Mouse (Mus musculus) testis, adult 2 months (tissue): ENCODE results near the gene Utp6.

Experiments used
- CTCF ChIP-seq: fragments of 200-500 bp; IDR thresholded peaks from 2 replicates; pipeline ENCODE4 v1.5.1; 2012; ENCODE audit warnings: low read depth, mild to moderate bottlenecking, inconsistent platforms, low read length, moderate library complexity; ENCODE audit not compliant: control insufficient read depth, insufficient read depth, insufficient replicate concordance
- POLR2A ChIP-seq: fragments of 200-500 bp; IDR thresholded peaks from 2 replicates; pipeline ENCODE4 v1.6.1; 2012; ENCODE audit warnings: low read depth, mild to moderate bottlenecking, inconsistent platforms, low read length, moderate library complexity; ENCODE audit not compliant: control insufficient read depth

GRCm38 (mm10) chr11:79994271-79994988, 32.2 kb upstream of the Utp6 start:
- TF ChIP-seq CTCF (no peak), POLR2A (no peak)
